Mouse (Mus musculus) limb, embryonic 14.5 days (tissue): ENCODE data around the gene Gngt2. TPM values are rescaled to one million over a fixed set of nuclear protein-coding genes. Genes with fewer than 3 reads are reported as not detected.

ENCODE experiments used
- ATAC-seq: fragments of 200-750 bp; cut with Nextera tagmentation; 2 replicates; pipeline ENCODE4 v1.8.0; 2017; ENCODE audit warnings: low read depth, moderate number of reproducible peaks, moderate TSS enrichment; ENCODE audit not compliant: low FRiP score
- DNase-seq: peaks from one replicate; pipeline ENCODE4 v3.0.0-alpha.2; 2015; ENCODE audit warnings: low spot score
- H3K27ac ChIP-seq: fragments of 300-500 bp; sonication (generic); replicated peaks from 2 replicates; pipeline ENCODE4 v1.5.1; 2014; ENCODE audit warnings: low read depth, mild to moderate bottlenecking, low read length, moderate library complexity, mixed read lengths
- H3K27me3 ChIP-seq: fragments of 300-500 bp; sonication (generic); 2 replicates; pipeline ENCODE4 v1.6.1; 2014; ENCODE audit warnings: low read length, mixed read lengths; ENCODE audit not compliant: control insufficient read depth, insufficient read depth
- H3K36me3 ChIP-seq: fragments of 300-500 bp; sonication (generic); 2 replicates; pipeline ENCODE4 v1.6.1; 2014; ENCODE audit warnings: mild to moderate bottlenecking, low read length, moderate library complexity, mixed read lengths; ENCODE audit not compliant: control insufficient read depth, insufficient read depth
- H3K4me1 ChIP-seq: fragments of 300-500 bp; sonication (generic); 2 replicates; pipeline ENCODE4 v1.6.1; 2014; ENCODE audit warnings: antibody characterized with exemption, low read length, mixed read lengths; ENCODE audit not compliant: control insufficient read depth, insufficient read depth
- H3K4me2 ChIP-seq: fragments of 300-500 bp; sonication (generic); replicated peaks from 2 replicates; pipeline ENCODE4 v1.6.1; 2014; ENCODE audit warnings: low read depth, mild to moderate bottlenecking, low read length, moderate library complexity; ENCODE audit not compliant: severe bottlenecking
- H3K4me3 ChIP-seq: fragments of 300-500 bp; sonication (generic); replicated peaks from 2 replicates; pipeline ENCODE4 v1.5.1; 2014; ENCODE audit warnings: low read length
- H3K9ac ChIP-seq: fragments of 300-500 bp; sonication (generic); 2 replicates; pipeline ENCODE4 v1.6.1; 2014; ENCODE audit warnings: mild to moderate bottlenecking, low read depth, low read length, moderate library complexity; ENCODE audit not compliant: severe bottlenecking
- H3K9me3 ChIP-seq: fragments of 300-500 bp; sonication (generic); 2 replicates; pipeline ENCODE4 v1.6.1; 2016; ENCODE audit warnings: low read length; ENCODE audit not compliant: control insufficient read depth
- POLR2A ChIP-seq: fragments of 200-500 bp; IDR thresholded peaks from 2 replicates; pipeline ENCODE4 v1.8.0; 2012; ENCODE audit warnings: inconsistent platforms, mild to moderate bottlenecking, moderate library complexity, borderline replicate concordance; ENCODE audit not compliant: insufficient read depth, insufficient read length; ENCODE audit errors: extremely low read depth
- WGBS: fragments of 180-500 bp; shearing (Covaris S2); extraction: QIAGEN DNeasy Blood & Tissue Kit; methylation state at CpG from one replicate; pipeline ENCODE4 v1.1.7; 2014; 5-methylcytosine and 5-hydroxymethylcytosine counted together
- polyA plus RNA-seq, 2 experiments: library from polyadenylated mRNA; depleted of rRNA in 1 of 2; stranded (reverse) in 1 of 2; unstranded in 1 of 2; fragments of >200 nt; fragmentation: Nextera tagmentation in 1 of 2; extraction: Ambion mirVana in 1 of 2; gene quantifications; 2 replicates each; pipeline versions ENCODE4 v1.2.1 to v1.2.3; 2012 to 2014

Gngt2 gene
- polyA plus RNA-seq, 2 experiments: 10.0 to 14.0 TPM

DNA sequence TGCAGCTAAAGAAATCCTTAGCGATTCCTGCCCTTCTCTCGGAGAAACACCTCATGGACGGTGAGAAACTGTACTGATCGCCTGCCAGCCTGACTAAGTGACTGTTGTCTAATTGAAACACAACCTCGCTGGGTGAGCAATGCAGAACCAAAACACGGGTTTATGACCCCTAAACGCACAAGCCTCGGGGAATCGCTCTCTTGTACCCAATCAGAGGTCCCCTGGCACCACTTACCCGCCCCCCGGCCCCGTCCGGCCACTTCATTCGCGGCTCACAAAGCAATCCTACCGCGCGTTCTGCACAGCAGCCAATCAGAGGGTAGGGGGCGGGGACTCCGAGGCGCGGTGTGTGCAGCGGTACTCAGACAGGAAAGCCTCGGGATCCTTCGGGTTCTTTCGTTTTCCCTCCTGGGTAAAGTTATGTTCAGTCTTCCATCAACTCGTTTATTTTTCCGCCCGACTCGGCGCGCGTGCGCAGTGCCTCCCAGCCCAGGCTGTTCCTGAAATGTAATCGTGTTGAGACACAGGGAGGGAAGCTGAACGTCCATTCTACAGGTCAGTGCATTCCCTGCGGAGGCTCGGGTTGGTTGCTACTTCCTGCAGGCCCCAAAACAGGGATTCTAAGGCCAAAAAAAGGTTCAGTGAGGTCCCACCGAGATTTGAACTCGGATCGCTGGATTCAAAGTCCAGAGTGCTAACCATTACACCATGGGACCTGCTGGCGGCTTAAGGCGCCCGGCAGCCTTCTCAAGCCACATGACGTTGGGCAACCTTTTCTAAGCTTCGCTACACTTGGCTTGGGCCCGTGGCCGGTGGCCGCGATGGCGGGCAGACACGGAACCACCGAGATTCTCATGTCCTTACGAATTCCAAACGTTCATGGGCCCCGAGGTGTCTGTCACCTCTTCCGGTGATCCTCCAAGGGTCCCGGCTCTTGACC is 21.8 kb downstream of the Gngt2 start:
- DNase-seq (peak; percentile 99), ATAC-seq (peak; percentile 98)
- peak overlapping the region; percentile 56 for H3K4me2 ChIP-seq
- H3K9me3 ChIP-seq: no peaks in the 10 kb centered on the region
- no peaks in the 10 kb centered on the region for H3K36me3 ChIP-seq
- H3K27me3 ChIP-seq: no peaks in the 10 kb centered on the region
- peak overlapping the region; percentile 80 for H3K4me3 ChIP-seq
- H3K9ac ChIP-seq: peak overlapping the region; percentile 64
- WGBS: under 1% methylated on average over 58 of the region's 58 CpGs
- H3K4me1 ChIP-seq: peaks cover 6% of the 10 kb centered on the region; the same call in 1 of the 2 replicates
- H3K27ac ChIP-seq: peak overlapping the region; percentile 92
- peak; percentile 43; the same call in 1 of the 2 replicates for TF ChIP-seq POLR2A

DNA sequence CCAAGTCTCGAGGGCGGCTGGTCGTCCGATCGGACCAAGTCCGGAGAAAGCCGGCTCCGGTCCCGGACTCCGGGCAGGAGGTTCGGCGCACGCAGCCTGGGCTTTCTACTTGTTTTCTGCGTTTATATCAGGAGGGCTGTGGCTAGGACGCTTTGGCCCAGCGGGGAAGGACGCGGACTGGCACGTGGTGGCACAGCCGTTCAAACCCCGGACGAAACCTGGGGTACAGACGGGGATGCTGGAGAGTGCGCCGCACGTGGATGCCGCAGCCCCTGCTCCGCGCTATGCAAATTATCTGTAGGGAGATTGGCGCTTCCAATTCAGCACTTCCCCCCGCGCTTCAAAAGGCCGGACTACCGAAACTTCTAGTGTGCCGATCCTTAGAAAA is 22.4 kb downstream of the Gngt2 start:
- ATAC-seq (peak; percentile 38), DNase-seq (peak; percentile 70)
- no peaks in the 10 kb centered on the region for H3K9me3 ChIP-seq
- peak overlapping the region; percentile 64 for H3K9ac ChIP-seq
- WGBS: under 1% methylated on average over 35 of the region's 35 CpGs
- H3K36me3 ChIP-seq: no peaks in the 10 kb centered on the region
- peak overlapping the region; percentile 92 for H3K27ac ChIP-seq
- no peaks in the 10 kb centered on the region for H3K27me3 ChIP-seq
- peak overlapping the region; percentile 80 for H3K4me3 ChIP-seq
- no peak for TF ChIP-seq POLR2A
- H3K4me1 ChIP-seq: peaks cover 6% of the 10 kb centered on the region; the same call in 1 of the 2 replicates
- peak overlapping the region; percentile 56 for H3K4me2 ChIP-seq

DNA sequence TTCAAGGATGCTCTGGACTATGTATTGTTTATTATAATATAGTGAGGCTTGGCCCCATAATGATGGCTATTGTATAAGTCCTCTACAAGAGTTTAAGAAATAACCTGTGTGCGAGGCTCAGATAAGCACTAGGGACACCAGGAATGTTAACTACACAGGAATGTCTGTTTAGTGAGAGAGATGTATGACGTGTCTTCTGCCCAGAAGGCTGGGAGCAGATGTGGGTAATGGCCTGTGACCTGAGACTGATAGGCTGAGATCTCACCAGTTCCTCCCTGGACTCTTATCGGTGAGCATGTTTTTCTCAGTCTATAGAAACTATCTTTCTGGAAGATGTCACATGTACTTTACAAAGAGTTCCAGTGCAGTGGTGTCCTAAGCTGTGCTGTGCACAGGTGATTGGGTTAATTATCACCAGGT is 23.1 kb downstream of the Gngt2 start:
- WGBS: 22% methylated on average over 3 of the region's 3 CpGs
- H3K4me1 ChIP-seq: peaks cover 6% of the 10 kb centered on the region; the same call in 1 of the 2 replicates
- H3K9ac ChIP-seq: peak overlapping the region; percentile 64
- H3K4me3 ChIP-seq: peak overlapping the region; percentile 80
- no peak for TF ChIP-seq POLR2A
- no peaks in the 10 kb centered on the region for H3K9me3 ChIP-seq
- H3K36me3 ChIP-seq: no peaks in the 10 kb centered on the region
- no peak overlapping the region for H3K27ac ChIP-seq
- H3K4me2 ChIP-seq: peak overlapping the region; percentile 56
- no peak for DNase-seq
- H3K27me3 ChIP-seq: no peaks in the 10 kb centered on the region
- no peak for ATAC-seq

DNA sequence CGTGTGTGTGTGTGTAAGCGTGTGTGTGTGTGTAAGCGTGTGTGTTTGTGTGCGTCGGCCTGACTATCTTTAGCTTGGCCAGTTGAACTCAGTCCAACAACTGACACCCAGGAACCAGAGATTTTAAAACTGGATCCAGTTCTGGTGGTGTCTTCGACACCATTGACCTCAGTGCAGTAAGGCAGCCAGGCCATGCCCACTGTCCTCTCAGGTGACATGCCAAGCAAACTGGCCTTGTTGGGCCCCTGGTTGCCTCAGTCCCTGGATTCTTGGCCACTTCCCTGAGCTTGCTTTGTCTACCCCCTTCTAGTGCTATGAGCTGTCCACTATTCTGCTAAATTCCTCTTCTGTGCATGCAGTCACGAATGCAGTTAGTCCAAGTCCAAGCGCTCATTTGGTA is 24.4 kb downstream of the Gngt2 start:
- Histone ChIP-seq H3K4me3 (no peak overlapping the region), H3K27me3 (no peaks in the 10 kb centered on the region), H3K9me3 (no peaks in the 10 kb centered on the region), H3K4me1 (peaks cover 6% of the 10 kb centered on the region; the same call in 1 of the 2 replicates), H3K4me2 (no peak overlapping the region), H3K9ac (no peak overlapping the region), H3K36me3 (no peaks in the 10 kb centered on the region), H3K27ac (no peak overlapping the region)
- no peak for DNase-seq
- no peak for TF ChIP-seq POLR2A
- no peak for ATAC-seq
- WGBS: 95% methylated on average over 8 of the region's 8 CpGs

DNA sequence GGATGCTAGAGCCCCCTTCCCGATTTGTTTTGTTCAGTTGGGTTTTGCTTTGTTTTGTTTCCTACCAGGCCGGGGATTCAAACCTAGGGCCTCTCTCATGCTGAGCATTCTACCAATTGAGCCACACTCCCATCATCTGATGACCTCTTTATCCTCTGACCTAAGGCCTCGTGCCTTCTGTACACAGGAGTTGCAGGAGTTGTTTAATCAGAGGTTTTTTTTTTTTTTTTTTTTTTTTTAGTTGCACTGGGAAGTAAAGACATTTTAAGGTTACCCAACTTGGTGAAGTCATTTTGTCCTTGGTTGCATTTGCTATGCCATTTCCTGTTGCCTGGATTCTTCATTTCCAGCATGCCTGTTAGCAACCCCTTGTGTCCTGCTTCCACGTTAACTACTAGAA is 32.4 kb downstream of the Gngt2 start:
- no peak overlapping the region for H3K9ac ChIP-seq
- H3K36me3 ChIP-seq: no peaks in the 10 kb centered on the region
- DNase-seq (no peak), ATAC-seq (no peak)
- H3K4me3 ChIP-seq: no peak overlapping the region
- 73% methylated on average over 4 of the region's 4 CpGs for WGBS
- H3K9me3 ChIP-seq: no peaks in the 10 kb centered on the region
- H3K4me1 ChIP-seq: no peaks in the 10 kb centered on the region
- no peaks in the 10 kb centered on the region; the same call in 1 of the 2 replicates for H3K27me3 ChIP-seq
- H3K27ac ChIP-seq: no peak overlapping the region
- no peak for TF ChIP-seq POLR2A
- H3K4me2 ChIP-seq: no peak overlapping the region
